Mouse (Mus musculus) lung, postnatal 0 days (tissue): ENCODE measurements around the gene Trim41. TPM values are rescaled to one million over a fixed set of nuclear protein-coding genes. Genes with fewer than 3 reads are reported as not detected.
A peak's percentile ranks its signal among the peaks of the same experiment; 100 is the strongest.

Experiments
- ATAC-seq: fragments of 200-750 bp; cut with Nextera tagmentation; 2 replicates; pipeline ENCODE4 v1.8.0; 2017; ENCODE audit warnings: moderate library complexity
- DNase-seq: peaks from one replicate; pipeline ENCODE4 v3.0.0-alpha.2; 2016; ENCODE audit warnings: low spot score
- H3K27ac ChIP-seq: fragments of 300-500 bp; sonication (generic); 2 replicates; pipeline ENCODE4 v1.5.1; 2014; ENCODE audit warnings: antibody characterized with exemption, mild to moderate bottlenecking, low read length, mixed read lengths
- H3K27me3 ChIP-seq: fragments of 300-500 bp; sonication (generic); replicated peaks from 2 replicates; pipeline ENCODE4 v1.6.1; 2014; ENCODE audit warnings: low read length, mixed read lengths; ENCODE audit not compliant: insufficient read depth
- H3K36me3 ChIP-seq: fragments of 300-500 bp; sonication (generic); 2 replicates; pipeline ENCODE4 v1.6.1; 2014; ENCODE audit warnings: low read length, mixed read lengths; ENCODE audit not compliant: insufficient read depth
- H3K4me1 ChIP-seq: fragments of 300-500 bp; sonication (generic); 2 replicates; pipeline ENCODE4 v1.6.1; 2014; ENCODE audit warnings: antibody characterized with exemption, low read depth, low read length, mixed read lengths; ENCODE audit not compliant: insufficient read depth
- H3K4me2 ChIP-seq: fragments of 300-500 bp; sonication (generic); replicated peaks from 2 replicates; pipeline ENCODE4 v1.6.1; 2014; ENCODE audit warnings: low read depth, mild to moderate bottlenecking, low read length, moderate library complexity, mixed read lengths
- H3K4me3 ChIP-seq: fragments of 300-500 bp; sonication (generic); 2 replicates; pipeline ENCODE4 v1.5.1; 2014; ENCODE audit warnings: low read depth, low read length
- H3K9ac ChIP-seq: fragments of 300-500 bp; sonication (generic); replicated peaks from 2 replicates; pipeline ENCODE4 v1.6.1; 2014; ENCODE audit warnings: low read depth, mild to moderate bottlenecking
- H3K9me3 ChIP-seq: fragments of 300-500 bp; sonication (generic); 2 replicates; pipeline ENCODE4 v1.6.1; 2016; ENCODE audit warnings: low read length, mixed read lengths
- CTCF ChIP-seq: IDR thresholded peaks from 2 replicates; pipeline ENCODE4 v1.5.1; 2016; ENCODE audit warnings: antibody characterized with exemption, mild to moderate bottlenecking
- EP300 ChIP-seq: IDR thresholded peaks from 2 replicates; pipeline ENCODE4 v1.6.1; 2016; ENCODE audit warnings: antibody characterized with exemption, mild to moderate bottlenecking, control low read depth
- WGBS: fragments of 180-500 bp; shearing (Covaris S2); extraction: QIAGEN DNeasy Blood & Tissue Kit; methylation state at CpG from one replicate; pipeline ENCODE4 v1.1.7; 2014; 5-methylcytosine and 5-hydroxymethylcytosine counted together
- polyA plus RNA-seq: library from polyadenylated mRNA; unstranded; fragments of >200 nt; fragmentation: Nextera tagmentation; extraction: Ambion mirVana; gene quantifications from 2 replicates; pipeline ENCODE4 v1.2.1, GENCODE M21; 2015

Trim41 gene
- polyA plus RNA-seq, 1 experiment from 2014 or later: 4.3 TPM

GRCm38 (mm10) chr11:48777303-48777702 is 39.9 kb downstream of the Trim41 start:
- Histone ChIP-seq H3K4me1 (no peaks in the 10 kb centered on the region; the same call in 1 of the 2 replicates), H3K4me3 (no peak overlapping the region), H3K4me2 (no peak overlapping the region), H3K9me3 (no peaks in the 10 kb centered on the region), H3K36me3 (no peaks in the 10 kb centered on the region), H3K27ac (no peak overlapping the region), H3K9ac (no peak overlapping the region), H3K27me3 (no peaks in the 10 kb centered on the region)
- no peak for ATAC-seq
- 82% methylated on average over 9 of the region's 9 CpGs for WGBS
- no peak for DNase-seq
- TF ChIP-seq EP300 (no peak), CTCF (no peak)

- no peaks in the 10 kb centered on the region; the same call in 1 of the 2 replicates for H3K4me1 ChIP-seq
- no peak overlapping the region for H3K9ac ChIP-seq
- ATAC-seq: no peak
- no peak overlapping the region for H3K4me3 ChIP-seq
- no peaks in the 10 kb centered on the region for H3K27me3 ChIP-seq
- no peak for DNase-seq
- WGBS: 47% methylated on average over 9 of the region's 9 CpGs
- H3K36me3 ChIP-seq: no peaks in the 10 kb centered on the region
- H3K9me3 ChIP-seq: no peaks in the 10 kb centered on the region
- TF ChIP-seq EP300: no peak
- peak; percentile 57 for TF ChIP-seq CTCF
- no peak overlapping the region for H3K27ac ChIP-seq
- no peak overlapping the region for H3K4me2 ChIP-seq
Observed at GRCm38 (mm10) chr11:48776664-48777063, 40.5 kb downstream of the Trim41 start.

GRCm38 (mm10) chr11:48775483-48775882 is 41.7 kb downstream of the Trim41 start:
- H3K4me1 ChIP-seq: no peaks in the 10 kb centered on the region; the same call in 1 of the 2 replicates
- no peak overlapping the region for H3K27ac ChIP-seq
- 1% methylated on average over 7 of the region's 7 CpGs for WGBS
- ATAC-seq (peak; percentile 70), DNase-seq (peak; percentile 86)
- no peak overlapping the region for H3K4me3 ChIP-seq
- H3K9ac ChIP-seq: no peak overlapping the region
- no peaks in the 10 kb centered on the region for H3K36me3 ChIP-seq
- no peak overlapping the region for H3K4me2 ChIP-seq
- H3K9me3 ChIP-seq: no peaks in the 10 kb centered on the region
- no peak for TF ChIP-seq EP300
- TF ChIP-seq CTCF: peak; percentile 72
- H3K27me3 ChIP-seq: no peaks in the 10 kb centered on the region

GRCm38 (mm10) chr11:48774443-48775298 is 42.5 kb downstream of the Trim41 start:
- Histone ChIP-seq H3K9ac (no peak overlapping the region), H3K9me3 (no peaks in the 10 kb centered on the region), H3K27ac (no peak overlapping the region), H3K4me2 (no peak overlapping the region), H3K27me3 (no peaks in the 10 kb centered on the region), H3K4me3 (no peak overlapping the region), H3K4me1 (no peaks in the 10 kb centered on the region; the same call in 1 of the 2 replicates), H3K36me3 (no peaks in the 10 kb centered on the region)
- TF ChIP-seq EP300 (0 out of 2 replicates have a peak, but pooled peaks have one; percentile 24), CTCF (peak; percentile 69)
- WGBS: 26% methylated on average over 17 of the region's 17 CpGs
- peak; percentile 68 for DNase-seq
- ATAC-seq: no peak

GRCm38 (mm10) chr11:48771691-48772090 is 45.5 kb downstream of the Trim41 start:
- WGBS: 14% methylated on average over 2 of the region's 2 CpGs
- no peaks in the 10 kb centered on the region for H3K27me3 ChIP-seq
- H3K4me2 ChIP-seq: no peak overlapping the region
- H3K27ac ChIP-seq: no peak overlapping the region
- no peaks in the 10 kb centered on the region for H3K9me3 ChIP-seq
- no peaks in the 10 kb centered on the region; the same call in 1 of the 2 replicates for H3K4me1 ChIP-seq
- H3K4me3 ChIP-seq: no peak overlapping the region
- H3K36me3 ChIP-seq: no peaks in the 10 kb centered on the region
- H3K9ac ChIP-seq: no peak overlapping the region
- no peak for ATAC-seq
- peak; percentile 59 for DNase-seq
- TF ChIP-seq EP300: no peak
- peak; percentile 72 for TF ChIP-seq CTCF

GRCm38 (mm10) chr11:48767195-48767876 is 49.8 kb downstream of the Trim41 start:
- Histone ChIP-seq H3K9me3 (no peaks in the 10 kb centered on the region), H3K36me3 (no peaks in the 10 kb centered on the region), H3K27me3 (no peaks in the 10 kb centered on the region), H3K9ac (no peak overlapping the region), H3K4me1 (no peaks in the 10 kb centered on the region), H3K27ac (no peak overlapping the region), H3K4me3 (no peak overlapping the region), H3K4me2 (no peak overlapping the region)
- ATAC-seq: no peak
- no peak for DNase-seq
- no peak for TF ChIP-seq CTCF
- no peak for TF ChIP-seq EP300
- WGBS: 74% methylated on average over 14 of the region's 14 CpGs
